Mouse (Mus musculus) testis, postnatal 10 days (tissue): ENCODE data around the gene Olfr693.
"Not testable (repeated sequence)": the region's sequence is repeated elsewhere in the genome, so short reads cannot be mapped to it uniquely, and the experiment has no call there.

Experiments used
- DNase-seq: peaks from one replicate; pipeline ENCODE4 v3.0.0; 2021; ENCODE audit warnings: low spot score

The Olfr693 gene

GRCm38 (mm10) chr7:106680484-106680883, at the start of gene Olfr693:
TSS of gene Olfr693 (minus strand) at chr7:106680584.
- DNase-seq: no peak

DNA sequence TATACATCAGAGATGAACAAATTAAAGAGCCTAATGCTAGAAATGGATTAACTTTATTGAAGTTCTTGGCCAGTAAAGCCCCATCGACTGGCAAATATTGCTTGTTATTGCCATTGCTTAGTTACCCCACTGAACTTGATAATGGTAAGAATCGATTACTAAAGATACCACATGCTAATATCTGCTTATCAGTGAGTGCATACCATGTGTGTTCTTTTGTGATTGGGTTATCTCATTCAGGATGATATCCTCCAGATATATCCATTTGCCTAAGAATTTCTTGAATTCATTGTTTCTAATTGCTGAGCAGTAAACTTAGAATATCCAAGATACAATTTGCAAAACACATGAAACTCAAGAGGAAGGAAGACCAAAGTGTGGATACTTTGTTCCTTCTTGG, 45.3 kb upstream of the Olfr693 start:
- DNase-seq: not testable (repeated sequence)

GRCm38 (mm10) chr7:106716296-106716695, 35.9 kb upstream of the Olfr693 start, which contains the start of gene Olfr695:
TSS of gene Olfr695 (minus strand) at chr7:106716396.
- DNase-seq: no peak

GRCm38 (mm10) chr7:106711463-106711862, 31.1 kb upstream of the Olfr693 start:
- no peak for DNase-seq

DNA sequence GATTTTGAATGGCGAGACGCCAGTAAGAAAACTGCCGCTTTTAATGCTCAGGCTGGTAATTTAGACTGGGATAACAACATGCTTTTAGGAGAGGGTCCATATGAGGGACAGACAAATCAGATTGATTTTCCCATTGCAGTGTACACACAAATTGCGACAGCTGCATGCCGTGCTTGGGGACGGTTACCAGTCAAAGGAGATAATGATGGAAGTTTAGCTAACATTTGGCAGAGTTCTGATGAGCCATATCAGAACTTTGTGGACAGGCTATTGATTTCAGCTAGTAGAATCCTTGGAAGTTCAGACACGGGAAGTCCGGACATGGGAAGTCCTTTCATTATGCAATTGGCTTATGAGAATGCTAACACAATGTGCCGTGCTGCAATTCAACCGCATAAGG, 27.3 kb upstream of the Olfr693 start:
- not testable (repeated sequence) for DNase-seq

GRCm38 (mm10) chr7:106696891-106697290, 16.5 kb upstream of the Olfr693 start:
- DNase-seq: no peak

GRCm38 (mm10) chr7:106692976-106693375, 12.6 kb upstream of the Olfr693 start:
- DNase-seq: no peak

GRCm38 (mm10) chr7:106691714-106692113, 11.3 kb upstream of the Olfr693 start, which contains the start of gene Olfr694:
TSS of gene Olfr694 (minus strand) at chr7:106691814.
- no peak for DNase-seq

- DNase-seq: no peak
Measured at GRCm38 (mm10) chr7:106685382-106685781, 5.0 kb upstream of the Olfr693 start.

DNA sequence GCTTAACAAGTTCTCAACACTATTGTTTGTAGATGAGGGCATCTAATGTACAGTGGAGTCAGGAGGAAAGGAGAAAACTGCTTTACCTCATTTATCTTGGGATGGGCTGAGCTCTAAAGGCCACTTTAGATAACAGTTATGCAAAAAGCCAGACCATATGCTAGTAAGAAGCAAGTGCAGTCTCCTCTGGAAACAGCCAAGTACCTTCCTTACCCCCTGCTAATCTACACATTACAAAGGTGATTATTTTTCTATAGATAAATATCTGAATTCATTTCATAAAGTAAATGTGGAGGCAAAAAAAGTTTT, 28.1 kb downstream of the Olfr693 start:
- DNase-seq: no peak

GRCm38 (mm10) chr7:106651555-106652343, 28.6 kb downstream of the Olfr693 start:
- no peak for DNase-seq

DNA sequence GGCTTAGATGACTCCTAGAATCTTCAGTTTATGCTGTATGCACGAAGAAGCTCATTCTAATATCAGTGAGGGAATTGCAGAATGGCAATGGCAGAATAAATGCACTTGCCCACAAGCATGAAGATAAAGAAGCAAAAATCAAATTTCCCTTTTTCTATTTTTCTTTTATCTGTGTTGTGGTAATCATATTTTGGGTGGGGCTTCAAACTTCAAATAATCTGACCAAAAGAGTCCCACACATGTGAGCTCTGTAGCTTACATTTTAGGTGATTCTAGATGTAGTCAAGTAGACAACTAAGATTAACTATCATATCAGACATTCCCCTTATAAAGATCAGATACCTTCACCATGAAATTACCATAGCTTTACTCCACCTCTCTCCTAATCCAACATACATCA, 30.6 kb downstream of the Olfr693 start:
- DNase-seq: no peak

- DNase-seq: no peak
Measured at GRCm38 (mm10) chr7:106645261-106645660, 35.1 kb downstream of the Olfr693 start.

DNA sequence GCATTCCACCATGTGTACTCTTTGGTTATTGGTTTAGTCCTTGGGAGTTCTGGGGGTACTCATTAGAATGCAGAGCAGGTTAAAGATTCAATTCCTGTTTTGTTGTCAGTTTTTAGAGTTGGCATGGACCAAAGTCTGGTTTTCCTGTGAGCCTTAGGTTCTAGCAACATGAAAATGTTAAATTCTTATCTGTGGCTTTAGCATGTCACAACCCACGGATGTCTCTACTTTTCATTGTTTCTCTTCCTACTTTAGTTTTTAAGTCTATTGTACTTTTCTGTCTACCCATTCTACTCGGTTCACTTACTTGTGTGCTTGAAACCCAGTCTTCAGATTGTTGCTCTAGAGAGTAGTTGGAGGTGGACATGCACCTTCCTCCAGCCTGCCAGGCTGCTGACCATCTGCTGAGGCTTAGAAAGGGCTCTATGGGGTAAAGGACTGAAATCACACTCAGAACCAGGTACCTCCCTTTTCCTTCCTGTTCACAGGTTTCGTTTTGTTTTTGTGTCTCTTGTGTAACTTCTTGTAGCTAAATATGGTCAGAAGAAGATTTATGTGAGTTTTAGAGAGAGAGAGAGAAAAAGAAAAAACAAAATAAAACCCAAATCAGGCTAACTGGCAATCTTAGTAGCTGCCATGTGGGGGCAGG, 36.0 kb downstream of the Olfr693 start:
- DNase-seq: no peak

- DNase-seq: no peak
Measured at GRCm38 (mm10) chr7:106640839-106641238, 39.5 kb downstream of the Olfr693 start.

- DNase-seq: no peak
Measured at GRCm38 (mm10) chr7:106635560-106635959, 44.8 kb downstream of the Olfr693 start.
